Mouse (Mus musculus): Measurements from ENCODE around the gene Hoxb7.

DNA sequence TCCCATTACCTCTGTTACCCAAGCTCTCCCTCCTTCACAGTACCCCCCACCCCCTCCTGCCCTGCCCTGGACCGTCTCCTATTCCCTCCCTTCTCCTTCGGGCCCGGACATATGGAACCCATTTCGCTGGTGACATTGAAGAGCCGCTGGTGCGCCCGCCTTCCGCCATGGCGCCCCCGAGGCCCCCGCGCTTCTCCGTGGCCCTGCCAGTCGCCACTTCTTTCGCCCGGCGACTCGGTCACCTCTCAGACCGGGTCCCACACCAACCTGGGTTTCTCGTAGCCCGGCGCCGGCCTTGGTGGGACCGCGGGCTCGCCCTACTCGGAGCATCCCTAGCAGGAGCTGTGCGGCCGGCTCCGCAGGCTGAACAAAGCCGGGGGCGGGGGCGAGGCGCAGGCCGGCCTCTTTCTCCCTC lies 46.2 kb downstream of the Hoxb7 start:
- no peak for TF ChIP-seq CTCF (IDR thresholded peaks at IDR 0.05; ENCODE audit: low read depth)
- no peak for TF ChIP-seq EP300 (IDR thresholded peaks at IDR 0.05; ENCODE audit: low read depth)
